Mouse (Mus musculus) thymus, postnatal 4 days (tissue): ENCODE data around the gene Tmem98.

Experiments
- DNase-seq: peaks from one replicate; pipeline ENCODE4 v3.0.0; 2021

Tmem98 gene

DNA sequence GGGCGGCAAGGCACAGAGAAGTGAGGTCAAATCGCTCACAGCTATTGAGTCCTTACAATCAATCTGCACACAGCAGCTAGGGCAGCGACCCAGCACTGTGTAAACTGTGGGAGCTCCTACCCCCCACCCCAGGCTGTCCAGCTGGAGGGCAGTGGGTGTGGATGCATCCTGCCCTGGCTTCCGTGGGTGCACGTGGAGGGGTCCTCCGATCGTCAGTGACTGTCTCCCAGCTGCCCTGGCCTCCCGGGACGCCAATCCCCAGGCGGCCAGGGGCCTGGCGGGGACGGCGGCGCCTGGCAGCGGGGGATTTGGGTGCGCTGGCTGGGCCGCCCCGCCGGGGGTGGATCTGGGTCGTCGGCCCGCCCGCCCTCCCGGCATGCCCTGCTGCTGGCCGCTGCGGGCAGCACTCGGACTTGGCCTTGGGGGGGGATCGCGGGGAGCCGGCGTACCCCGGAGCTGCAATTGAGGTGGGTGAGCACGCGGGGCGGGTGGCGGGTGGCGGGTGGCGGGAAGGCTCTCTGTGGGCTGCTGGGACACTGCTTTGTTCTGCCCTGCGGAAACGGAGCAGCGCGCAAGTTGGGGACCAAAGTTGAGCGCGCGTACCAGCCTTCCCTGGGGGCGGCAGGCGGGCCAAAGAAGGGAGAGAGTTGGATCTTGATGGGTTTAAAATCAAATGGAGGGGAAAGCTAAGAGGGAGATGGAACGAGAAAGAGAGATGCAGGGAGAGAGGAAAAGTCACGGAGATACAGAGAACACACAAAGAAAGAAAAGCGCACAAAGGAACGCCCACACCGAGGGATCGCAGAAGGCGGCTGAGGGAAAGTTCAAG is at the start of gene Tmem98:
TSS of gene Tmem98 (plus strand) at position 183 of the 829 bp plus-strand sequence.
- DNase-seq = peak; percentile 20

DNA sequence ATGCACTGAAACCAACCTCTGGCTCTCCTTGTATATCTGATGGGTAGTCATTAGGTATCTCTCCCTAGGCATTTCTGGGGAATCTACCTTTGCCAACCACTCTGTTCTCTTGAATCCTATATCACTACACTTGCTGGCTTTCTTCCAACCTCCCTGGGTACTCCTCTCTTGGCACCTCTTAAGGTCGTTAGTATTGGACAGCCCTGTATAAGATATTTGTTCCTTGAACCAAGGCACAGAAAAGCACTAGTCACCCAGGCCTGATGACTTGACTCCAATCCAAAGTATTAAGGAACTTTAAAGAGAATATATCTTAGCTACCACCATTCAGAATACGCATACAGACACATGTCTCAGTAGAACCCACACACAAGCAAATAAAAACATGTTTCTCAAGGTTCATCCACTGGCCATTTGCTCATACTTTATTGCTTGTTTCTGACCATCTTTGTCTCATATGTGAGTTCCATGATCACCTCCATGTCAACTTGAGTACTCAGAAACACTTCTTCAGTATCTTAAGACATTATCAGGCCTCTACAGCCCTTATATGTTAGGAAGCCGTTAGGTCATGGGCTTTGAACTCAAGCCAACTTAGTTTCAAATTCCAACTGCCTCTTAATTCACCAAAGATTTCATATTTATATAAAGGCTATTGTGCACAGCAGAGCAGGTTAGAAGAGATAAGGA is 48.5 kb upstream of the Tmem98 start:
- DNase-seq = no peak

DNA sequence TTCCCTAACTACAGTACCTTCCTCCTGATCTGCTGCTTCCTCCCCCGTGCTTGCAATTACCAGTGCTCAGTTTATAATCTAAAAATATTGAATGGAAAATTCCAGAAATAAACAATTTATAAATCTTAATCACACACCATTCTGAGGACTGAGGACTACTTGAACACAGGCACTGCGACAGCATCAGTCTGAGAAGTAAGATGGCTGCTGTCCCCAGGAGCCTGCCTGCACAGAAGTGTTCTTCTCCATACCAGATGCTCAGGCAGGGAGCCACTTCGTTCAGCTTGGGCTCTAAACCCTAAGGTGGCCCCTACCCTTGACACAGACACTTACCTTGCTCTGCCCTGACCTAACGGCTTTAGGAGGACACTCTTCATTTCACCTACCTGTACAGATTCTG is 47.9 kb upstream of the Tmem98 start:
- DNase-seq = no peak

DNA sequence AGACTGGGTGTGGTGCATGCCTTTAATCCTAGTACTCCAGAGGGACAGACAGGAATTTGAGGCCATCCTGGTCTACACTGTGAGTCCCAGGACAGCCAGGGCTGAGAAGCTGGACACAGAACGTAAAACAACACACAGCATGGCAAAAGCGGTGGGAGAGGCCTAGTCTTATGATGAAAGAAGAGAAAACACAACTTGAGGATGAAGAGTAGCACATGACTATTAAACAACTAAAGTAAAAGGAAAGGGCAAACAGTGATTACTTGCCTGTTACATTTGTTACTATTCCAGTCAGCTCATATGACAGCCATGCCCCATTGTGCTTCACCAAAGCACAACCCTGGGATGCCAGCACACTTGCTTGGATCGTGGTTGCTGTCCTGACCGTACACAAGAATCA is 43.9 kb upstream of the Tmem98 start:
- DNase-seq = no peak

DNA sequence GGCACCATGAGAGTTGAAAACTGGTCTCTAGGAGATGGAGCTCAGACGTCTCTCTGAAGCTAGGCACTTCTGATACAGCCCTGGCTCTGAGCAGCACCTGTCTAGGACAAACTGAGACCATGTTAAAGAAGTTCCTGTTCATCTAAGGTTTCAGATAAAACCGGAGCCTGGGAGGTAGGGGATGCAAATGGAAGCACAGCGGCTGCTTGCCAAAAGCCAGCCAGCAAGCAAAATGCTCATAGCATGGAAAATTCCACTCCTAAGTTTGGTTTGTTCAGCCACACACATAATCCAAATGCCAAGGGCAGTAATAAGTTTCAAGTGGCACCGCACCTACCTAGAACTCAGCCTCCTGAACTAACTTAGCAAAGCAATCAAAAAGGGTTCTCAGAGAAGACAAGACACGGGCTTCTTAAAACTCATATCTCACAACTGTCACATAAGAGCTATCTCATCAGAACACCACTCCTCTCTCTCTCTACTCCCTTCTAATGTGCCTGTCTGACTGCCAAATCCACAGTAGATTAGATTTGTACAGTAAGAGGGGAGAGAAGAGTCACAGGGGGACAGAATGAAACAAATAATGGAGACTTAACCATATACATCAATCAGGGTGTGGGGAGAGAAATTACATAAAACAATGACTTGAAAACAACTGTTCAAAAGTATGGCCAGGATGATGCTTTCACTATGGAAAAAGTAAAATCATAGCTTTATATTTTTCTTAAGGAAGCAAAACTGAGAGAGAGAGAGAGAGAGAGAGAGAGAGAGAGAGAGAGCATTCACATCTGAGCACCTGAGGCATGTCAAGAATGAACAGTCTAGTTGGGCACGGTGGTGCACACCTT is 43.3 kb upstream of the Tmem98 start:
- no peak for DNase-seq

DNA sequence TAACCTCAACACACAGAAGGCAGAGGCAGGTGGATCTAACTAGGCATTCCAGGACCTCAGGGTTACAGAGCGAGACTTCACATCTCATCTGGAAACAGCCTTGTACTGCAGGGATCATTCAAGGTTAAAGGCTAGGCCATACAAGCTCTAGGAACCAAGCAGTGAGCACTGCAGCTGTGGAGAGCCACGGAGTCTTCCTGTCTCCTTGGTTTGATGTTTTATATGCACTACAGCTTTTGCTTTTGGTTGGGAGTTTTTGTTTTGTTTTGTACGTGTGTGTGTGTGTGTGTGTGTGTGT is 42.7 kb upstream of the Tmem98 start:
- no peak for DNase-seq

DNA sequence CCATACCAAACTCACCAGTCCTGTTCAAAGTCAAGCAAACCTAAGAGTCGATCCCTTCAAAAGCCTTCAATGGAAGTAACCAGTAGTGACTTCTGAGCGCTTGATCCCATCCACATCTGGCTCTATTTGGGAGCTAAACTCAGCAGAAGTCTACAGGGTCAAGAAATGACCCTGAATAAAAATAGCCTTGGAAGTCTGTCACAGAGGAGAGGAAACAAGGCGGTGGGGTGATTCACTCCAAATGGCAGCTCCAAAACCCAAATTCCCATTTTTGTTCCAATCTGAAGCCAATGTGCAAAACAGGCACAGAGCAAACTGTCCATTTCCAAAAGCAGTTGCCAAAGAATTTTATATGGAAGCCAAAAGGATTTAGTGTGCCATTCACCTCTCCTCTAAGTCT is 38.8 kb upstream of the Tmem98 start:
- no peak for DNase-seq

DNA sequence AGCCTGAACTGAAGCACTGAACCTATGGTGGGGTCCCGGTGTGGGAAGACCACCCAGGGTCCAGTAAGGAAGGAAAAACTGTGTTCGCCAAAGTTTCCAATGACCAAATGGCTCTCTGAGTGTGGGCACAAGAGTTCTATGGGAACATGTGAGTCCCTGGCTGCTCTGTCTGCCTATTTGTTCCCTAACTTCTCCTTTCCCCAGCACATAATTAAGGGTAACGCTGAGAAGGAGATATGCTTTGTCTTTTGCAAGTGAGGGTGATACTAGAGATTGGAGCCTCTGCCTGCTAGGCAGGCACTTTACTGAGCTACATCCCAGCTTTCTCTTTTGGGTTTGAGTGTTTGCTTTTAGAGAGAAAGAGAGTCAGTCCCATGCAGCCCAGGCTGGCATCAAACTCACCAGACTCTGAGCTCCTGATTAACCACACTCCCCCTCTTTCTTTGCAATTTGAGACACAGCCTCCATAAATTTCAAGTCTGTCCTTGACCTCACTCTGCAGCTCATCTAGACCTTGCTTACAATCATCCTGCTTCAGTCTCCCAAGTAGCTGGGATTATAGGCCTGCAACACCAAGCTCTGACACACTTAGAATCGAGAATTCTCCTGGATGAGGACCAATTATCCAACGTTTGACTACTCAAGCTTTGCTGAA is 38.3 kb upstream of the Tmem98 start:
- DNase-seq = no peak

DNA sequence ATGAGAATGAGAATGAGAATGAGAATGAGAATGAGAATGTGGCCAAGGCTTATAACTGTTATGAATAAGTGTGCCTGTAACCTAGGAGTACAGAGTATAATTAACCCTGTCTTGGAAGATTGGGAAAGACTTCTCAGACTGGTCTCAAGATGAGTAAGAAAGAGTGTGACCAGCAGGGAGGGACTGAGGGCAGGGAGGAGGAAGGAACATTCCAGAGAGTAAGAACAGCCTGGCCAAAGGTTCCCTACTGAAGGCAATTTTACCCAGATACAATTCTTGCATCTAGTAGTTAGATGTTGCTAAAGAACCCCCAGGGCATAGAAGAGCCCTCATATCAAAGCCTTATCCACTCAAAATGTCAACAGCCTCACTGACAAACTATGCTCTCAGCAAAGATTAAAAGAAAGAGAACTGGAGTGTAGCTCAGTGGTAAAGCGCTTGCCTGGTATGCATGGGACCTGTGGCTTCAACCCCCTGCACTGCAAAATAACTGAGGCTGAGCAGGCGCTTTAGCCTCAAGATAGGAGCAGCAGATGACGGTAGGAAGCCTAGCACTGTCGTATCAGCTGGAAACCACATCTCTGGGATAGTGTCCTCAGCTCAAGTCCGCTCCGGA is 37.3 kb upstream of the Tmem98 start:
- no peak for DNase-seq

DNA sequence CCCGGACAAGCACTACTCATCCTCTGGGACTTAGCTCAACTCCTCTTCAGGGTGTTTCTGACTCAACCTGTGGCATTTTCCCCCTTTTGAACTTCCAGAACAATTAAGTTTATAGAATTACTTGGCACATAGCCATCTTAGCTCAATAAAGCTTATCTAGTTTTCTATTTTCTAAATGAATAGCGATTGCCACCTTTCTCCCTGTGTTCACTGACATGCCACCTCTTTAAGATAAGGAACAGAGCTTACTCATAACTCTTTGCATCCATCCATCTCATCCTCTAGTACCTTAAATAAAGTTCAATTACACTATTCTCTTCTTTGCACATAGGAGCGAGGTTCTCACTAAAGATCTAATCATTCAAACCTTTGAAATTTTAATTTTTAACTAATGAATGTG is 34.4 kb upstream of the Tmem98 start:
- DNase-seq = no peak

DNA sequence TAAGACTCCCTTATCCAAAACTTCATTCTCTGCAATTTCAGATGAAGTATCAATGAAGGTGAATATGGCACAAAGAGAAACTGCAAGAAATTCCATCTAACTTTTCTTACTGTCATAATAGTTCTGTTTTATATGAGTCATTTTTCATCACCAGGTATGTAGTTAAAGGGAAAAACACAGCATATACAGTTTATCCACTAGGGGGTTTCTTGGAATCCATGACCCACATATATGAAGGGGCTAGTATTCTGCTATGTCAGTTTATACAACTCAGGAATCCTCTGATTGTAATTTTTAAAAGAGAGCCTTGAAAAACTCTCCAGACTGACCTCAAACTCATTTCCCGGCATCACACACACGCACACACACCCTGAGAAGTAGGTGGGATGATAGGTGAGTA is 32.3 kb upstream of the Tmem98 start:
- no peak for DNase-seq

DNA sequence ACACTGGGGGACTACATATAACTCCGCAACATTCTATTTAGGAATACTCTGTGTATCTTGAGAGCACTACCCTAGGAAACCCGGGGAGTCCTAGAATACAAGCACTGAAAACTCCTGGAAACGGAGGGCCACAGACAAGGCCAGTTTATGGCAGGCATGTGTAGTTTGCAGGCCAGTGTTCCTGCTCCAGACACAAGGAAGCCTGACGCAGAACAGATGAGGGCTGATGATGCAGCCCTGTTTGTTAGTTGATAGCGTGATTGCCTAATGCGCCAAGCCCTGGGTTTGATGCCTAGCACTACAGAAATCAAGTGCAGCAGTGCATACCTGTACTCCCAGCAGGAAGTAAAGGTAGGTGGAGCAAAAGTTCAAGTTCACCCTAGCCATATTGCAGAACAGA is 31.8 kb upstream of the Tmem98 start:
- DNase-seq = no peak

DNA sequence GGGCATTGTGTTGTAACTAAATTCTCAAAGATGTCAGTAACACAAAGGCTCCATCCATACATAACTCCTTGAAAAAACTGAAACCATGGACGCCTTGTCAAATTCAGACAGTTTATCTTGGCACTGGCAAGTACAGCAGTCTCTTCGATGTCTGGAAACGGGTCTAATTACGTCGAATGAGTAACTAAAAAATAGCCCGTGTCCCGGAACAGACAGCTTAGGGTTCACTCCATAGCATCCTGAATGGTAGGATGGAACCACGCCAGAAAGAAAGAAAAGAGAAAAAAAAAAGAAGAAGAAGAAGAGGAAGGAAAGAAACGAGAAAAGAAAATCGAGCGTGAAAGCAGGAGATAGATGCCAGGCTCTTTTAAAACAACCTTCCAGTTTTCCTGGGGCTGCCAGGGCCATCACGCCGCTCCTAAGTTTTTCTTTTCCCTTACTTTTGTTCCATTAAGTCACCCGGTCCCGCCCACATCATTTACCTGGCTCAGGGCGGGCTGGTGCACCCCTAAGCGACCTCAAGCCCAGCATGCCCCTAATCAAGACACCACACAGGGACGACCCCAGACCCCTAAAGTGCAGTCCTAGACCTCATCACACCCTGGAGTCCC is 31.0 kb upstream of the Tmem98 start:
- DNase-seq = no peak

DNA sequence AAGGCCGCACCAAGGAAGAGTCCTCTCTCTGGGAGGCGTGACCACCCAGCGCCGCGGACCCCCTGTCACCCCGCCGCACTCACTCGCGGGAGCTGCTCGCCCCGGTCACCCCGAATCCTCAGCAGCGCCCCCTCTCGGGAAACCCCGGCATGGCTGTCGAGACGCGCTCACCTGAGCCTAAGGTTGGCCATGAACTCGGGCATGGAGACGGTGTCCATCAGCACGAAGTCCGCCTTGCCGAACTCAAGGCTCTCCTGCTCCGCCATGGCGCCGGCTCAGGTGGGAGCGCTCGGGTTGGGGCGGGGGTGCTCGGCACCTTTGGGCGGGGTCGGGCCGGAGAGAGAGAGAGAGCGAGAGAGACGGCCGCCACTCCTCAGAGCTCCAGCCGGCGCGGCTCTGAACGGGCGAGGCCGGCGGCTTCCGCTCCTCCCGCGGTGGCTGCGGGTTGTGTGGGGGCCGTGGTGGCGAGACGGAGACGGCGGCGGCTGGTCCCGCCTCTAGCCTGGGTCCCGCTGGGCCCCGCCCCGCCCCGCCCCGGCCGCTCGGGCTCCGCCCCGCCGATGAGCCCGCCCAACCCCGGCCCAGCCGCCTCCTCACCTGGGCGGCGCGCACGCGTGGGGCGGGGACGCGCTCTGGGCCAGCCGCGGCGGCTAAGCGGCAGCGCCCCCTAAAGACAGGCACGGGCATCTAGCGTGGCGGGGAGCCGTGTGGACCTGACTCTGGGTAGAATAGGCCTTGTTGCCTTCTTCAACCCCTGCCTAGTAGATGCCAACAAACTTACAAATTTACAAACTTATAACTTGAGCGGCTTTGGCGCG is 30.2 kb upstream of the Tmem98 start, which contains the start of gene Myo1d:
TSS of gene Myo1d (minus strand) at position 499 of the 818 bp plus-strand sequence.
- peak; percentile 93 for DNase-seq

DNA sequence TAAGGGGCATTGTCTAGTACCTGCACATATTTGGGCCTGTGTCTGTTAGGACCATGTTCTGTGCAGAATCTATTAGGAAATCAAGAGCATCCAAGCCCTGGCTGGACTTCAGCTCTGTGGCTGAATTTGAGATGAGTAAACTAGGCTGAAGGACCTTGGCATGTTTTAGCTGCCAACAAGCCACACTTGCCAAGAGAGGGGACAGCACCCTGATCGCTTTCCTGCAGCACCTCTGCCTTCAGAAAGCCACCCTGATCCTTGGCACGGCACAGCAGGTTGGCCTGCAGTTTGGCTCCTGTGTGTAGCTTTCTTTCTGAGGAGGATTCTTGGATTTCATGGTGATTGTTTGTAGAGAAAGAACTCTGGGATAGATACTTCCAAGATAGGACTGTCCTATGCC is 28.4 kb upstream of the Tmem98 start:
- DNase-seq = no peak

DNA sequence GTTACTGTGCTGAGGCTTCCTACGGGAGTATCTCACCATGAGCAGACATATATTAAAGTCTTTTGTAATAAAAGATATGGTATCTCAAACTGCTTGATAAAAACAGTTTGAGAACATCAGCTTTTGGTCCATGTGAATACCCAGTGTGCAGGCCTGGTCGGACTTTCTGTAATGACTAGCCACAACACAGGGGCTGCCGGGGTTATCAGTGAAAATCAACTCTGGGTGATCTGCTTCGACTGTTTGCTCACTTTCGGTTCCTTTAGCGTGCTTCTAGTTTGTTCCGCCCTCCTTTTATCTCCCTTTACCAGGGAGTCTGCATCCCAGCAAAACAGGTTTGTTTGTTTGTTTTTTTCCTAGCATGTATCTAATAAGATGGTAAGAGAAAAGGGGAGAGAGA is 26.5 kb upstream of the Tmem98 start:
- no peak for DNase-seq

DNA sequence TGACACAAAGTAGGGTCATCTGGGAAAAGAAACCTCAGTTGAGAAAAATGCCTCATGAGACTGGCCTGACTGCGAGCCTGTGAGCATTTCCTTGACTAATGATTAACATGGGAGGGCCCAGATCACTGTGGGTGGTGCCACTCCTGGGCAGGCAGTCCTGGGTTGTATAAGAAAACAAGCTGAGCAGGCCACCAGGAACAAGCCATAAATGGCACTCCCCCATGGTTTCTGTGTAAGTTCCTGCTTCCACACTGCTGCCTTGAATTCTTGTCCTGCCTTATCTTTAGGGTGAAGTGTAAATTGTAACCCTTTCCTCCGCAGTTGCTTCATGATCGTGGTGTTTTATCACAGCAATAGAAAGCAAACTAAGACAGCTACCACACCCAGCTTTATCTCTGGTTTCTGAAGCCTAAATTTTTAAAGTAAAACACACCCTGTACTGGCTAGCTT is 25.7 kb upstream of the Tmem98 start:
- DNase-seq = no peak

DNA sequence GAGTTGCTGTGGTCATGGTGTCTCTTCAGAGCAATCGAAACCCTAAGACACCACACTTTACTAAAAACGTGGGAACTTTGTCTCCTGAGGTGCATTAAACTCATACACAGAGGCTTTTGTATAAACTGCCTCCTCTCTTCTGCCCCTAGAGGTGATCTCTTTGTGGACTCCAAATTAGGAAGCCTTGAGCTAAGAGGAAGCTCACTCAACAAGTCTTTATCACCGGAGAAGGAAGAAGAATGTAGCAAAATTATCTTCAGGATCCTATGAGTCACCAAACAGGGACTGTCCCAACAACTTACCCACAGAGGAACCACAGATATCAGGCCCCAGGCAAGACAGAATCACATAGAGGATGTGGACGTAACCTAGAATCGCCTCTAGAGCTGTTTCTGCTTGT is 24.3 kb upstream of the Tmem98 start:
- DNase-seq = no peak

DNA sequence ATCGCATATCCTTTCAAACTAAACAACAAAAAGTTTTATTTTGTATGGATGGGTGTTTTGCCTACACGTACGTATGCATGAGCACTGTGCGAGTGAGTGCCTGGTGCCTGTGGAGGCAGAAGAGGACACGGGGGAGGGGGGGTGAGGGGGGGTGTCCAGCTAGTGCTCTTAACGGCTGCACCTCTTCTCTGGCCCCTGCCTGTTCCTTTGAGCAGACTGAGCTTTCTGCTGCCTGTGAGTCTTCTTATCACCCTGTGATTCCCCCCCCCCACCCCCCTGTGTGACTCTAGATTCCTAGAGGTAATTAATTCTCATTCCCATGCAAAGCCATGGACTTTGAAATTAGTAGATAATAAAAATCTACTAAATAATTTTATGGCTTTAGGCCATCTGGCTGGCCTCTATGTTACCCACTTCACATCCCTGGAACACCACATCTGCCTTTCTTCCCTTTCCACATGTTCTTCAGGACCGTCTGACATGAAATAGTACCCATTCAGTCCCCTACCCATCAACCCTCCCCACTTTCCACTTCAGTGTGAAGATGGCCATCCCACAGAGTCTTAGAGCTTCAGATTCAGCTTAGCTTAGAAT is 20.2 kb upstream of the Tmem98 start:
- no peak for DNase-seq

DNA sequence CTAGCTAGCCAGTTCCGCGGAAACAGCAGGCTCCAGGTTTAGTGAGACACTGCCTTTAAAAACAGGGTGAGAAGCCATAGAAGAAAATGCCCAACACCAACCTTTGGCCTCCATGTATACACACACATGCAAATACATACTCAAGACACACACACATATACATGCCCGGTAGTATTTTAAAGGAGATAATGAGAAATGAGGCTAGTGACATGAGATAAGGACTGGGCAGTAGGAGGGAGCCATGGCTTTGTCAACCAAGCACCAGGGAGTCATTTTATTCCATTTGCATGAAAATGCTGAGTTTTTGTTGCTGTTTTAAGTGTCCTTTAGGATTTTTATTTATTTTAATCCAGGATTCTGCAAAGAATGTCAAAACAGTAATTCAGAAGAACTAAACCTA is 19.6 kb upstream of the Tmem98 start:
- no peak for DNase-seq
